Mouse (Mus musculus): ENCODE results near the gene Antxr1. TPM values are rescaled to one million over a fixed set of nuclear protein-coding genes. Genes with fewer than 3 reads are reported as not detected.

The Antxr1 gene
- polyA plus RNA-seq, 1 experiment from 2014 or later = 8.0 TPM

GRCm38 (mm10) chr6:87278151-87278550, 57.5 kb downstream of the Antxr1 start:
- Histone ChIP-seq H3K4me1 (ENCODE audit: control insufficient read depth, insufficient read depth, low read length) (peaks cover 38% of the 10 kb centered on the region), H3K4me3 (replicated peaks; ENCODE audit: low read length) (no peak overlapping the region), H3K4me2 (ENCODE audit: low read depth, low read length) (no peak overlapping the region), H3K36me3 (ENCODE audit: control insufficient read depth, insufficient read depth, low read length) (peaks cover 10% of the 10 kb centered on the region; the same call in 1 of the 2 replicates), H3K27me3 (ENCODE audit: control insufficient read depth, insufficient read depth, low read length) (no peaks in the 10 kb centered on the region), H3K9me3 (replicated peaks; ENCODE audit: control insufficient read depth, low read length) (peaks cover 4% of the 10 kb centered on the region; the same call in 1 of the 2 replicates), H3K9ac (ENCODE audit: low read length) (no peak overlapping the region), H3K27ac (ENCODE audit: low read length) (peak overlapping the region; percentile 85; the same call in 1 of the 2 replicates)
- no peak for ATAC-seq (ENCODE audit: insufficient read depth, low FRiP score)
- 53% methylated on average over 5 of the region's 5 CpGs for WGBS

GRCm38 (mm10) chr6:87277527-87277926, 58.1 kb downstream of the Antxr1 start:
- peak overlapping the region; percentile 85 for H3K27ac ChIP-seq (ENCODE audit: low read length)
- peaks cover 4% of the 10 kb centered on the region; the same call in 1 of the 2 replicates for H3K9me3 ChIP-seq (replicated peaks; ENCODE audit: control insufficient read depth, low read length)
- peaks cover 10% of the 10 kb centered on the region; the same call in 1 of the 2 replicates for H3K36me3 ChIP-seq (ENCODE audit: control insufficient read depth, insufficient read depth, low read length)
- 0 out of 2 replicates have a peak overlapping the region, but pooled peaks have one; percentile 9 for H3K4me2 ChIP-seq (ENCODE audit: low read depth, low read length)
- no peaks in the 10 kb centered on the region for H3K27me3 ChIP-seq (ENCODE audit: control insufficient read depth, insufficient read depth, low read length)
- H3K4me3 ChIP-seq (replicated peaks; ENCODE audit: low read length) = no peak overlapping the region
- H3K9ac ChIP-seq (ENCODE audit: low read length) = no peak overlapping the region
- peak; percentile 80; the same call in 1 of the 2 replicates for ATAC-seq (ENCODE audit: insufficient read depth, low FRiP score)
- peaks cover 35% of the 10 kb centered on the region for H3K4me1 ChIP-seq (ENCODE audit: control insufficient read depth, insufficient read depth, low read length)
- 16% methylated on average over 3 of the region's 3 CpGs for WGBS

GRCm38 (mm10) chr6:87276941-87277340, 58.7 kb downstream of the Antxr1 start:
- Histone ChIP-seq H3K4me2 (ENCODE audit: low read depth, low read length) (peak overlapping the region; percentile 9; the same call in 1 of the 2 replicates), H3K27me3 (ENCODE audit: control insufficient read depth, insufficient read depth, low read length) (no peaks in the 10 kb centered on the region), H3K27ac (ENCODE audit: low read length) (peak overlapping the region; percentile 85), H3K36me3 (ENCODE audit: control insufficient read depth, insufficient read depth, low read length) (peaks cover 10% of the 10 kb centered on the region; the same call in 1 of the 2 replicates), H3K9ac (ENCODE audit: low read length) (no peak overlapping the region; the same call in 1 of the 2 replicates), H3K4me1 (ENCODE audit: control insufficient read depth, insufficient read depth, low read length) (peaks cover 34% of the 10 kb centered on the region), H3K9me3 (replicated peaks; ENCODE audit: control insufficient read depth, low read length) (peaks cover 4% of the 10 kb centered on the region; the same call in 1 of the 2 replicates), H3K4me3 (replicated peaks; ENCODE audit: low read length) (no peak overlapping the region)
- ATAC-seq (ENCODE audit: insufficient read depth, low FRiP score) = peak; percentile 6; the same call in 1 of the 2 replicates
- WGBS = 39% methylated on average over 7 of the region's 7 CpGs

DNA sequence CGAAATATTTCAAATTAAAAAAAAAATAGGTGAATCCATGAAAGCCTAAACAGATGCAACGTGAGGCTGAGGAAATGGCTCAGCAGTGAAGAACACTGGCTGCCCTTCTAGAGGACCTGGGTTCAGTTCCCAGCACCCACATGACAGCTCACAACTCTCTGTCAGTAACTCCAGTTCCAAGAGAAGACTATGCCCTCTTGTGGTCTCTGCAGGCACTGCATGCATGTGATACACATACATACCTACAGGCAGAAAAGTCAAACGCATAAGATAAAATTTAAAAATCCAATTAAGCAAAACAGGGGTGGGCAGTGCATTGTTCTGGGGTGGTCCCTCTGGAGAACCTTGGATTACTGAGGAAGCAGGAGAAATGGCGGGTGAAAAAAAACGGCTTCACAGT, 60.8 kb downstream of the Antxr1 start:
- H3K9me3 ChIP-seq (replicated peaks; ENCODE audit: control insufficient read depth, low read length) = peaks cover 4% of the 10 kb centered on the region; the same call in 1 of the 2 replicates
- peaks cover 53% of the 10 kb centered on the region for H3K4me1 ChIP-seq (ENCODE audit: control insufficient read depth, insufficient read depth, low read length)
- H3K9ac ChIP-seq (ENCODE audit: low read length) = no peak overlapping the region
- no peak for ATAC-seq (ENCODE audit: insufficient read depth, low FRiP score)
- no peak overlapping the region for H3K27ac ChIP-seq (ENCODE audit: low read length)
- H3K4me2 ChIP-seq (ENCODE audit: low read depth, low read length) = no peak overlapping the region
- H3K4me3 ChIP-seq (replicated peaks; ENCODE audit: low read length) = no peak overlapping the region
- H3K27me3 ChIP-seq (ENCODE audit: control insufficient read depth, insufficient read depth, low read length) = no peaks in the 10 kb centered on the region
- peaks cover 10% of the 10 kb centered on the region; the same call in 1 of the 2 replicates for H3K36me3 ChIP-seq (ENCODE audit: control insufficient read depth, insufficient read depth, low read length)
- 96% methylated on average over 5 of the region's 5 CpGs for WGBS

DNA sequence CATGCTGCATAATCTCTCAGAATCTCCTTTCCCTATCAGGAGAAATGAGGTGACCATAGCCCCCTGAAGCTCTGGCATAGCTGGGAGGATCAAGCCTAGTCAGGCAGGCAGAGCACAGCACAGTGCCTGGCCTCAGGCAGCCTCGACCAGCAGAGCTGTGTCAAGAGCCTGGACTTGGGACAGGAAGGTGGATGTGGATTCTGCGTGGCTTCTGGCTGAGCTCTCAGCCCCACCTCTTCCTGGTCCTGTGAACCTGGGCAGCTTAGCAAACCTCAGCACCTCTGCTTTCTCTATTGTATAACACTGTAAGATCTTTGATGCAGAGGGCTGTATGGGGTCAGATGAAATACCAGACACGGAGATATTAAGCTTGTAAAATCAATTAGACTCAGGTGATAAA, 61.8 kb downstream of the Antxr1 start:
- no peak overlapping the region for H3K4me2 ChIP-seq (ENCODE audit: low read depth, low read length)
- no peaks in the 10 kb centered on the region for H3K27me3 ChIP-seq (ENCODE audit: control insufficient read depth, insufficient read depth, low read length)
- no peak overlapping the region for H3K9ac ChIP-seq (ENCODE audit: low read length)
- no peak for ATAC-seq (ENCODE audit: insufficient read depth, low FRiP score)
- H3K36me3 ChIP-seq (ENCODE audit: control insufficient read depth, insufficient read depth, low read length) = peaks cover 10% of the 10 kb centered on the region; the same call in 1 of the 2 replicates
- H3K4me1 ChIP-seq (ENCODE audit: control insufficient read depth, insufficient read depth, low read length) = peaks cover 53% of the 10 kb centered on the region
- H3K9me3 ChIP-seq (replicated peaks; ENCODE audit: control insufficient read depth, low read length) = peaks cover 4% of the 10 kb centered on the region; the same call in 1 of the 2 replicates
- H3K27ac ChIP-seq (ENCODE audit: low read length) = no peak overlapping the region
- WGBS = 79% methylated on average over 3 of the region's 3 CpGs
- no peak overlapping the region for H3K4me3 ChIP-seq (replicated peaks; ENCODE audit: low read length)

DNA sequence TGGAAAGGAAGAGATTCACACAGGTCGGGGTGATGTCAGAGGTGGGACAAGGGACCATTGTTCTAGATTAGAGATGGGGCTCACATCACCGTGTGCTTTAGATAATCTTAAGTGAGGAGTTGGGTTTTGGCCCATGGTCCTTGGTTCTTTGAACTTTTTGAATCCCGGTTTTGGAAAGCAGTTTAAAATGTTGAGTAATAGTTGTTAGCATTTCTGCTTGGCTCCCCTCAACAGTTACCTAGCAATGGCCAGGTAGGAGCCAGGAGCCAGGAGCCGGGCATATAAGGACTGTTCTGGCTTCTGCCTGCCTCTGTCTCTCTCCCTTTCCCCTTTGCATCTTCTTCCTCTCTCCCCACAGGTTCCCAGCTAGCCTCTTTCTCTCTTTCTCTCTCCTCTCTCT, 62.5 kb downstream of the Antxr1 start:
- no peak for ATAC-seq (ENCODE audit: insufficient read depth, low FRiP score)

GRCm38 (mm10) chr6:87272202-87272601, 63.4 kb downstream of the Antxr1 start:
- no peak; the same call in 1 of the 2 replicates for ATAC-seq (ENCODE audit: insufficient read depth, low FRiP score)
- Histone ChIP-seq H3K27me3 (ENCODE audit: control insufficient read depth, insufficient read depth, low read length) (no peaks in the 10 kb centered on the region), H3K4me3 (replicated peaks; ENCODE audit: low read length) (no peak overlapping the region), H3K27ac (ENCODE audit: low read length) (peak overlapping the region; percentile 68), H3K9me3 (replicated peaks; ENCODE audit: control insufficient read depth, low read length) (peaks cover 4% of the 10 kb centered on the region; the same call in 1 of the 2 replicates), H3K9ac (ENCODE audit: low read length) (no peak overlapping the region), H3K36me3 (ENCODE audit: control insufficient read depth, insufficient read depth, low read length) (peaks cover 10% of the 10 kb centered on the region; the same call in 1 of the 2 replicates), H3K4me1 (ENCODE audit: control insufficient read depth, insufficient read depth, low read length) (peaks cover 41% of the 10 kb centered on the region), H3K4me2 (ENCODE audit: low read depth, low read length) (0 out of 2 replicates have a peak overlapping the region, but pooled peaks have one; percentile 0)
- WGBS = 63% methylated on average over 2 of the region's 2 CpGs

More for the DNA sequence above, 62.5 kb downstream of the Antxr1 start:
- H3K9me3 ChIP-seq (replicated peaks; ENCODE audit: control insufficient read depth, low read length) = peaks cover 4% of the 10 kb centered on the region; the same call in 1 of the 2 replicates
- WGBS = 73% methylated on average over 4 of the region's 4 CpGs
- no peak overlapping the region for H3K4me2 ChIP-seq (ENCODE audit: low read depth, low read length)
- H3K9ac ChIP-seq (ENCODE audit: low read length) = no peak overlapping the region
- no peak overlapping the region for H3K4me3 ChIP-seq (replicated peaks; ENCODE audit: low read length)
- no peak overlapping the region for H3K27ac ChIP-seq (ENCODE audit: low read length)
- no peaks in the 10 kb centered on the region for H3K27me3 ChIP-seq (ENCODE audit: control insufficient read depth, insufficient read depth, low read length)
- H3K36me3 ChIP-seq (ENCODE audit: control insufficient read depth, insufficient read depth, low read length) = peaks cover 10% of the 10 kb centered on the region; the same call in 1 of the 2 replicates
- peaks cover 50% of the 10 kb centered on the region for H3K4me1 ChIP-seq (ENCODE audit: control insufficient read depth, insufficient read depth, low read length)

- H3K36me3 ChIP-seq (ENCODE audit: control insufficient read depth, insufficient read depth, low read length) = peaks cover 10% of the 10 kb centered on the region; the same call in 1 of the 2 replicates
- peak; percentile 48; the same call in 1 of the 2 replicates for ATAC-seq (ENCODE audit: insufficient read depth, low FRiP score)
- 13% methylated on average over 7 of the region's 7 CpGs for WGBS
- H3K27me3 ChIP-seq (ENCODE audit: control insufficient read depth, insufficient read depth, low read length) = no peaks in the 10 kb centered on the region
- peaks cover 4% of the 10 kb centered on the region; the same call in 1 of the 2 replicates for H3K9me3 ChIP-seq (replicated peaks; ENCODE audit: control insufficient read depth, low read length)
- peak overlapping the region; percentile 68 for H3K27ac ChIP-seq (ENCODE audit: low read length)
- H3K4me2 ChIP-seq (ENCODE audit: low read depth, low read length) = no peak overlapping the region
- H3K4me3 ChIP-seq (replicated peaks; ENCODE audit: low read length) = no peak overlapping the region
- no peak overlapping the region for H3K9ac ChIP-seq (ENCODE audit: low read length)
- H3K4me1 ChIP-seq (ENCODE audit: control insufficient read depth, insufficient read depth, low read length) = peaks cover 28% of the 10 kb centered on the region
Measured at GRCm38 (mm10) chr6:87270452-87270851, 65.2 kb downstream of the Antxr1 start.

GRCm38 (mm10) chr6:87269950-87270349, 65.7 kb downstream of the Antxr1 start:
- WGBS = 34% methylated on average over 7 of the region's 7 CpGs

More at GRCm38 (mm10) chr6:87269950-87270349, 65.7 kb downstream of the Antxr1 start:
- H3K36me3 ChIP-seq (ENCODE audit: control insufficient read depth, insufficient read depth, low read length) = peaks cover 6% of the 10 kb centered on the region; the same call in 1 of the 2 replicates
- no peak overlapping the region for H3K9ac ChIP-seq (ENCODE audit: low read length)
- peaks cover 3% of the 10 kb centered on the region; the same call in 1 of the 2 replicates for H3K9me3 ChIP-seq (replicated peaks; ENCODE audit: control insufficient read depth, low read length)
- H3K4me1 ChIP-seq (ENCODE audit: control insufficient read depth, insufficient read depth, low read length) = peaks cover 28% of the 10 kb centered on the region
- peak overlapping the region; percentile 68 for H3K27ac ChIP-seq (ENCODE audit: low read length)
- no peak overlapping the region for H3K4me3 ChIP-seq (replicated peaks; ENCODE audit: low read length)
- no peak overlapping the region for H3K4me2 ChIP-seq (ENCODE audit: low read depth, low read length)
- 0 out of 2 replicates have a peak, but pooled peaks have one; percentile 19 for ATAC-seq (ENCODE audit: insufficient read depth, low FRiP score)
- H3K27me3 ChIP-seq (ENCODE audit: control insufficient read depth, insufficient read depth, low read length) = no peaks in the 10 kb centered on the region

Measured in stomach, embryonic 16.5 days (tissue).